Mouse (Mus musculus): ENCODE data around the gene Zfp423.

GRCm38 (mm10) chr8:87944225-87944934 is 15.0 kb downstream of the Zfp423 start:
- TF ChIP-seq CTCF (IDR thresholded peaks at IDR 0.05; ENCODE audit: insufficient read depth, low read depth, low read length) (no peak), POLR2A (IDR thresholded peaks at IDR 0.05; ENCODE audit: insufficient read depth, low read depth, low read length) (no peak)
